Mouse (Mus musculus): ENCODE results near the gene Synm.

DNA sequence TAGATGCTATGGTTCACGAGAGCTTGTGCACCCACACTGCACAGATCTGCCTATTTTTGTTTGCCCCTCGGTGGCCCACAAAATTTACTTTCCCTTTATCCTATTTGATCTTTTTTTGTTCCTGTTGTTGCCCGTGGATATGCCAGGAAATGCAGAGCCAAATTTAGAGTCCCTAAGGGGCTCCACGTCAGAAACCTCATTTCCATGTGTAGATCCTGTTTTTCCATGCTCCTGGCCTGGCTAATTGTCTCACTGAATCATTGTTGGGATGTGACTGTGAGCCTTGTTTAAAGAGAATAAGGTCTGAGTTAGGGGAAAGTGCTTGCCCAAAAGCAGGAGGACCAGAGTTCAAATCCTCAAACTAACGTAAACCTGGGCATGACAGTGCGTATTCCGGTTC, 44.4 kb downstream of the Synm start:
- no peak for TF ChIP-seq CTCF (IDR thresholded peaks at IDR 0.05; ENCODE audit: borderline replicate concordance, extremely low read depth, insufficient read depth, insufficient read length)
- TF ChIP-seq POLR2A (IDR thresholded peaks at IDR 0.05; ENCODE audit: borderline replicate concordance, extremely low read depth, insufficient read depth, insufficient read length, poor library complexity, severe bottlenecking) = no peak
